ENCODE assay signal across 7 mouse cellular contexts in genomic region chr1:180483399-180484291, GRCm38 (mm10). TPM values are rescaled to one million over a fixed set of nuclear protein-coding genes. Genes with fewer than 3 reads are reported as not detected.
DNase-seq lines count a peak whose midpoint lies in the region; ATAC-seq lines count a peak whose summit lies in the region.

Gene Stum (minus strand): TSS chr1:180483504.

- intact Hi-C loops in left cerebral cortex, postnatal 36 days (cut with DNase I): loop anchor here (1.0 to 5.0 kb wide), 2 partner anchors 27 to 64 kb away; no protein-coding TSS in a partner anchor

- peak within 1 kb of the TSS; percentile 51 for H3K4me3 ChIP-seq in intestine, embryonic 16.5 days (ENCODE audit: low read length)
- peak within 1 kb of the TSS; percentile 43 for H3K4me3 ChIP-seq in midbrain, embryonic 11.5 days (ENCODE audit: low read depth, low read length)

- peak within 1 kb of the TSS; percentile 54 for H3K9ac ChIP-seq in intestine, embryonic 16.5 days (ENCODE audit: low read depth, low read length)
- peak within 1 kb of the TSS; percentile 49 for H3K9ac ChIP-seq in midbrain, embryonic 11.5 days (ENCODE audit: low read length)

- no peaks in the 10 kb centered on the region for H3K9me3 ChIP-seq in intestine, embryonic 16.5 days (ENCODE audit: control insufficient read depth, low read length)
- no peaks in the 10 kb centered on the region for H3K9me3 ChIP-seq in midbrain, embryonic 11.5 days (ENCODE audit: control insufficient read depth, low read length)

- no peaks in the 10 kb centered on the region for H3K36me3 ChIP-seq in intestine, embryonic 16.5 days (ENCODE audit: control insufficient read depth, insufficient read depth, low read length)
- H3K36me3 ChIP-seq in midbrain, embryonic 11.5 days (ENCODE audit: control insufficient read depth, insufficient read depth, low read length): no peaks in the 10 kb centered on the region

- WGBS in intestine, embryonic 16.5 days: 2% methylated on average over 39 of the region's 40 CpGs
- WGBS in midbrain, embryonic 11.5 days: 3% methylated on average over 34 of the region's 40 CpGs

- peak within 1 kb of the TSS; percentile 86 for H3K4me2 ChIP-seq in intestine, embryonic 16.5 days (ENCODE audit: low read depth, low read length)
- peak within 1 kb of the TSS; percentile 76 for H3K4me2 ChIP-seq in midbrain, embryonic 11.5 days

- no peak within 1 kb of the TSS for H3K27ac ChIP-seq in intestine, embryonic 16.5 days (ENCODE audit: low read length)
- H3K27ac ChIP-seq in midbrain, embryonic 11.5 days (ENCODE audit: low read depth, low read length): no peak within 1 kb of the TSS

- H3K4me1 ChIP-seq in intestine, embryonic 16.5 days (ENCODE audit: control insufficient read depth, insufficient read depth, low read length): peaks cover 16% of the 10 kb centered on the region
- H3K4me1 ChIP-seq in midbrain, embryonic 11.5 days (ENCODE audit: control insufficient read depth, insufficient read depth, low read length): peaks cover 21% of the 10 kb centered on the region

- ATAC-seq in intestine, embryonic 16.5 days: peak; percentile 59
- peak; percentile 72 for ATAC-seq in midbrain, embryonic 11.5 days (ENCODE audit: low FRiP score)

- peak; percentile 82 for DNase-seq in adrenal gland, adult 2 months
- DNase-seq in embryo, embryonic 10.5 days (ENCODE audit: low spot score): peak; percentile 81
- peak; percentile 52 to 78 for DNase-seq in gastrocnemius, postnatal 4 days (ENCODE audit: low spot score in 2 of 2)
- peak; percentile 67 to 72 for DNase-seq in left cerebral cortex, postnatal 36 days (ENCODE audit: low spot score in 2 of 2)
- peak; percentile 94 for DNase-seq in midbrain, embryonic 11.5 days (ENCODE audit: low spot score, missing footprints)
- peak; percentile 54 for DNase-seq in spleen, adult 12 weeks (ENCODE audit: low spot score)

- peaks cover 21% of the 10 kb centered on the region for H3K27me3 ChIP-seq in intestine, embryonic 16.5 days (replicated peaks; ENCODE audit: control insufficient read depth, insufficient read depth, low read length)
- peaks cover 24% of the 10 kb centered on the region for H3K27me3 ChIP-seq in midbrain, embryonic 11.5 days (ENCODE audit: control insufficient read depth, insufficient read depth, low read length)

RNA-seq across cellular contexts. Expression of gene Stum, which starts in this region (rescaled TPM):
- total RNA-seq in adrenal gland, adult 2 months (2021): under 1 TPM; 0.52 to 0.63 TPM
- 0.19 and 2.0 TPM in 2 replicates for polyA plus RNA-seq in adrenal gland, adult 2 months (2012; rRNA removed)
- total RNA-seq in gastrocnemius, postnatal 4 days (2021): 1 to 10 TPM; 5.0 to 5.4 TPM
- polyA plus RNA-seq in intestine, embryonic 16.5 days (2015; fragmentation: Nextera tagmentation; extraction: Ambion mirVana): 1.2 and 1.4 TPM in 2 replicates
- total RNA-seq in left cerebral cortex, postnatal 36 days (2021): 100 to 1,000 TPM; 150 to 173 TPM
- polyA plus RNA-seq in midbrain, embryonic 11.5 days (2014; fragmentation: Nextera tagmentation; extraction: Ambion mirVana): 1.0 TPM in 2 replicates

Comparison
In these comparisons a context has a peak if more than half of its experiments do, and no peak if none do; other contexts are left out.
1. RNA of gene Stum (total RNA-seq): 150 to 173 TPM in left cerebral cortex, postnatal 36 days; 5.0 to 5.4 TPM in gastrocnemius, postnatal 4 days and 0.52 to 0.63 TPM in adrenal gland, adult 2 months; every median in the first group is over 10 times any median in the second.
2. Peak in every context shown above with its lines, with median percentiles within 50 percentile points of each other: DNase-seq.